Mouse (Mus musculus): ENCODE measurements around the gene Uba52.

The Uba52 gene

DNA sequence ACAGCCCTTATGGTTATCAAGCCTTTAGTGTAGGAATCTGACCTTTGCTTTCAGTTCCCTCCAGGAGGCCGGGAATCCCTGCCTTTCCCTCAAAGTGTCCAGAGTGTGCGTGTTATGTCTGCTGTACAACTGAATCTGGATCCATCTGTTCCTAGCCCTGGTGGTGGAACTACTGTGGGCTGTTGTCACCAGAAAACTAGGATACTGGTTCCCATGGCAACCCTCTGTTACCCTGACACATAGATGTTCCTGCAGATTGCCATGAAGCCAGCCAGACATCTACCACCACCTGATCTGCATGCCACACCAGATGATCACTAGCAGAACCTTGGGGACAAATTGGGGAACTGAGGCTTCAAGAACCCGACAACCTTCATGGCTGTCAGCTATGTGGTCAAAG, 28.7 kb downstream of the Uba52 start:
- no peak for DNase-seq (ENCODE audit: low spot score in 2 of 2)

DNA sequence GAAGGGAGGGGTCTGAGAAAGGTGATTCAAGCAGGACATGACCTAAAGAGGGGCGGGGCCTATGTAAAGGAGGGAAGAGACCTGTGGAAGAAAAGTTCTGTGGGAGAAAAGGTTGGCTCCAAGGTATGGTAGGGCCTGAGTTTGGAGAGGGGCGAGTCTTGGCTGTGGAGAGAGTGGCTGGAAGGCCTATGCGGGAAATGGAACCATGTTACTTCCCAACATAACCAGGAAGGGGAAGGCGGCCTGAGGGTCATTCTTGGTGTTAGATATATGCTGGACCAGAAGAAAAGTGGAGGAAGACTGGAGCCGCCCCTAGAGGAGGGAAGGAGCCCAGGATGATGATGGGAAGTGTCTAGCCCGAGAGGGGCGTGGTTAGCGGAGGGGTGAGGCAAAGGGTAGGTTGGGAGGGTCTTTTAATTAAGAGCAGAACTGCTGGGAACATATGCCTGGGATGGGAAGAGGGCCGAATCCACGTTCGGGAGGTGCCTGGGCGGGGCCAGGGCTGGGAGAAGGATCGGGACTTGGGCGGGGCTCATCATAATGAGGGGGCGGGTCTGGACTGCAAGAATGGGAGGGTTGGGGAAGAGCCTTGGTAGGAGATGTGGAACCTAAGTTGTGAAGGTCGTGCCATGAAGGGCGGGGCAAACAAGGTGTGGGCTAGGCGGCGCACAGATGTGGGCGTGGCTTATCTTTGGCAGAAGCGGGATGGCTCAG, 33.2 kb downstream of the Uba52 start:
- peak in 1 of 2 experiments; percentile 31 for DNase-seq (ENCODE audit: low spot score in 2 of 2)

DNA sequence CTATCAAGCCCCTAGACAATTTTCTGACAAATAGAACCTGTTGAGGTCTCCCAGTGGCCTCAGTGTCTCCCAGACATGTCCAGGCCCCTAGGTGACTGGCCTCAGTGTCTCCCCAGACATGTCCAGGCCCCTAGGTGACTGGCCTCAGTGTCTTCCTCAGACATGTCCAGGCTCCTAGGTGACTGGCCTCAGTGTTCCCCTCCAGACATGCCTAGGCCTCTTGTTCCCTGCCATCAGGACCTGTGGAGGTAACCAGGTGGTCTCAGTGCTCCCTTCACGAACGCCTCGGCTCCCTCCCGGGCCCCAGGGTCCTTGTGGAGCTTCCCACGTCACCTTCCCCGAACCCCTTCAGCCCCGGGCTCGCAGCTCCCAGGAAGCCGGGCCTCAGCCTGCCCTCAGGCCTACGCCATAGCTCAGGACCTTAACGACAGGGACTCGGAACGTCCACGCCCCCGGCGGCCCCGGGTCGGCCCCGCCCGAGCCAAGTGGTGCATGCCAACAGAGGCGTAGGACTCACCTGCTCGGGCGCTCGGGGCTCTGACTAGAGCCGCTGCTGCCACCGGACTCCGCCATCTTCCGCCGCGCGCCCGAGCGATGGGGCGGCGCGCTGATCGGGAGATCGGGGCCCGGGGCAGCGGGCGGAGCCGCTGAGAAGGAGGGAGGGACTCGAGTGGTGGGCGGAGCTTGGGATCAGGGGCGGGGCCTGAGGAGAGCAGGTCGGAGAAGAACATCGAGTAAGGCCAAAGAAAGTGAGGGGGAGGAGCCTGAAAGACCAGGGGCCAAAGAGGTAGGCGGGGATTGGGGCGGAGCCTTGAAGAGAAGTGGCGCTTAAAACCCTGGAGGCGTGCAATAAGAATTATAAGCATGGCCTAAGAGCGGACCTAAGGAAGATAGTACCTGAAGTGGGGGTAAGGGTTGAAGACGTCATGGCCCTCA, 34.0 kb downstream of the Uba52 start, which contains the start of gene Klhl26:
Gene Klhl26, minus strand, starts transcription at position 636 of the 936 bp plus-strand sequence.
- DNase-seq (ENCODE audit: low spot score in 2 of 2), result peak; percentile 96 to 97

DNA sequence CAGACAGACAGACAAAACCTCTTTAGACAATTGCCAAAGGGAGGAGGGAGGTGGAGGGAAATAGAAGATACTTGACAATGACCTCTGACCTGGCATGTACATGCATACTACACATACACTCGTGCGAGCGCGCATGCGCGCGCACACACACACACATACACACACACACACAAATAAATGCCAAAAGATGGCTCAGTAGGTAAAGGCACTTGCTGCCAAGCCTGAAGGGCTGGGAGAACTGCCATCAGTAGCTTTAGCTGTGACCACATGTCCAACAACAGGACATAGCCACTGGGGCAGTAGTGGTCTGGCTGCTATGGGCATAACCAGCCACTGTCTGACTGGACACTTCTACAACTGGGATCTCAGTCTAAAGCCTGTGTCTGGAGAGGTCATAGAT, 38.7 kb downstream of the Uba52 start:
- DNase-seq (ENCODE audit: low spot score in 2 of 2), result no peak

DNA sequence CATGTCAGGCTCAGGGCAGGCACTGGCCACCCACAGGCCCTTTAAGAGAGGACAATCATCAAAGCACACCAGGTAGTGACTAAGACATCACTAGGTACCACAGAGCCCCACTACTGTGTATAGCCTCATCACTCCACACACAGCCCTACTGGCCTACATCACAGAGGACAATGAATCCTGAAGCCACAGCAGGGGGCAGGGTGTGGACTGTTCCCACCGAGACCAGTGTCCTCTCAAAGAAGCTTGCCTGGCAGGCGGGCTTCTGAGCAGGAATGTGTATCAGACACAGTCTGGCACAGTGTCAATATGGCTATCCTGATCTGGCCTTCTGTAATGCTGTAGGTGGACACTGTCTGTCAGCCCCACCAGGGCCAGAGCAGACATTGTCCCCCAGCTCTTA, 40.7 kb downstream of the Uba52 start:
- DNase-seq (ENCODE audit: low spot score in 2 of 2), result no peak

- no peak for DNase-seq (ENCODE audit: low spot score in 2 of 2)
Measured at GRCm38 (mm10) chr8:70469295-70469916, 41.2 kb downstream of the Uba52 start.

DNA sequence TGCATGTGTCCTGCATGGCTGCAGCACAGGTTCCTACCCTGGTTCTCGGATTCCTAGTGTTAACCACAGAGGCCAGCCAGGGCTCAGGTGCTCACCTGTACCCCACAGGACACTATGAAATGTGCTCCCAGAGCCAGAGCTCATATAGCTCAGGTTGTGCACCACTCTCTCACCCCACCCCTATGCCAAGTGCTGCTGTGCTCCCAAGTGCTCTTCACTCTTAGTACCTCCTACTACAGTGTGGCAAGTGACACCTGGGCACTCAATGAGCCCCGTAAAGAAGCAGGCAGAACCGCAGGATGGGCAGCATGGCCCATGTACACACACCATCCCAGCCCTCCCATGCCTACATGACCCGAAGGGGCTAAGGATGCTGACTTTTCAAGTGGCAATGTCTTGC, 41.9 kb downstream of the Uba52 start:
- no peak for DNase-seq (ENCODE audit: low spot score in 2 of 2)

DNA sequence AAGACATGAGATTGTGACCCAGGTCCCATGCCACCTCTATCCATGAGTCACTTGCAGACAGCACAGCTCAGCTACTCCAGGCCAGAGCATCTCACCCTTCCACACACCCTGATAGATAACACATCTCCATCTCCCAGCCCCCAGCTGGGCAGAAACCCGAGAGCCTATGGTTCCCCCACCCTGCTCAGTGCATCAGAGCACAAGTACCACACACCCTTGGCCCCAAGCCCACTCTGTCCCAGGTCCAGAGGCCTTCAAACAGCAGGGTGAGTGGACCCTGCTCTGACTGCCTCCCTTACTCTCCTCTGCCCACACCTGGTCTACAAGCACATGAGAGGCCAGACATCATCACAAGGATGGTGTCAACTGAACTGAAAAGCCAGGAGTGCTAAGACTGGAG, 42.7 kb downstream of the Uba52 start:
- DNase-seq (ENCODE audit: low spot score in 2 of 2), result no peak

DNA sequence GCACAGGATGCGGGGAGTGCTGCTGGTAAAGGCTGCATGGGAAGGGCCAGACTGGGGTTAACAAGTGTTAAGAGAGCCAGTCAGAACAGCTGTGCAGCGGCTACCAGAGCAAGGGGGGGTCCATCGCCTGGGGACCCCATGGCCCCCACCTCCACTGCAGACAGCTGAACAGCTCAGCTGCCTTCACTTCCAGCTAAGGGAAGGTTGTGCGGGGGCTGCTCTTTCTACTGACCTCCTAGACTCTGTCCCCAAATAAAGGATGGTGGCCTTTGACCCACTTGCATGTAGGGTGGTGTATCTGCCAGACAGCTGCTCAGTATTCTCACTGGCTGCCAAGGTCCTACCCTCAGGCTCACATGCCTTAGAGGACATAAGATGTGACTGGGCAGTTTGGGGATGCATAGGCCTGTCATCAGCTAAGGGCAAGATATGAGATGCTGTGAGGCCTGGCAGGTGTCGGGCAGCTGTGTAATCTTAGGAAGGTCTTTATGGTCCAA, 43.3 kb downstream of the Uba52 start:
- no peak for DNase-seq (ENCODE audit: low spot score in 2 of 2)

DNA sequence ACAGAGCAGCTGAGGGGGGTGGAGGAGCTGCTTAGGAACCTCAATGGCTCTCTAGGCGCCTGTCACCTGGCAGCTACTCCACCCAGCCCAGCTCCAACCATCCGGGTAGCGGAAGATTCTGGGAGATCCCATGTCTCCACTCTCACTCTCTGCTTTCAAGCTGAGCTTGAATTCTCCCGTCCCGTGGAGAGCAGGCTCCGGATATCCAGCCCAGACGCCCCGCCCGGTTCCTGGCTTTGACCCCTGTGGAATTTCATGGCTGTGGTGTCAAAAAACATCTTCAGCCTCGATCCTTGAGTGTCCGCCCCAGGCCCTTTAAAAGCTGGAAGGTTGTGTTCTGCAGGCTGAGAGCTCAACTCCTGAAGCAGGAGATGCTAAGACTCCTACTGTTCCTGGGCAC, 43.8 kb downstream of the Uba52 start:
- DNase-seq (ENCODE audit: low spot score in 2 of 2), result no peak

- DNase-seq (ENCODE audit: low spot score in 2 of 2), result no peak
Measured at GRCm38 (mm10) chr8:70466305-70466704, 44.3 kb downstream of the Uba52 start.

- DNase-seq (ENCODE audit: low spot score in 2 of 2), result no peak
Measured at GRCm38 (mm10) chr8:70465701-70466100, 44.9 kb downstream of the Uba52 start.

- DNase-seq (ENCODE audit: low spot score in 2 of 2), result no peak
Measured at GRCm38 (mm10) chr8:70464162-70464561, 46.4 kb downstream of the Uba52 start.

DNA sequence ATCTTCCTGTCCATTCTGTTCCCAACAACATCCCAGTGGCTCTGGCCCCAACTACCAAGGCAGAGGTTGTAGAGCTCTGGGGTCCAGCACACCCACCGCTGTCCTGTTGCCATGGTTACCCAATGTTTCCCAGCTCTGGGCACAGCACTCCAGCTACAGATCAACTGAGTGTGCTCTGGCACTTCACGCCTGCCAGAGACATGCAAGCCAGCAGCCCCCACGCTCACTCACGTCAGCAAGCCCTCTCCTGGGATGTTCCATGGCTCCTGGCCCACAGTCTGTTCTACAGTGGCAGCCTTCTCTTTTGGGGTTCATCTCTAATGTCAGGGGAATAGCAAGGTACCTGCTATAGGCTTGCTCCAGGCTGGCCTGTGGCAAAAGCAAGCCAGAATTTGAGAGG, 47.3 kb downstream of the Uba52 start:
- DNase-seq (ENCODE audit: low spot score in 2 of 2), result no peak

DNA sequence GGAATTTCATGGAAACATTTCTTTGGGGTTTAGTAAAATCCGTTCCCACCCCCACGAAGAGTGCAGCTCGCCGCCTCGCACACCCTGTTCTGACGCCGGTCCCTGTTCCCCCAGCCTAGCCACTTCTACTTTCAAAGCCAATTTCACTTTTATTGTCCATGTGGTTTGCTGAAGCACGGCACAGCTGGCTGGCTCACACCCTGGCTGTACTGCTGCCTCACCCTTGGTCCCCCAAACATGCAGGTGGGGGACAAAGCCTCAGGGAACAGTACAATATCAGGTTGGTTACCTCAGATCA, 48.1 kb downstream of the Uba52 start:
- DNase-seq (ENCODE audit: low spot score in 2 of 2), result no peak

DNA sequence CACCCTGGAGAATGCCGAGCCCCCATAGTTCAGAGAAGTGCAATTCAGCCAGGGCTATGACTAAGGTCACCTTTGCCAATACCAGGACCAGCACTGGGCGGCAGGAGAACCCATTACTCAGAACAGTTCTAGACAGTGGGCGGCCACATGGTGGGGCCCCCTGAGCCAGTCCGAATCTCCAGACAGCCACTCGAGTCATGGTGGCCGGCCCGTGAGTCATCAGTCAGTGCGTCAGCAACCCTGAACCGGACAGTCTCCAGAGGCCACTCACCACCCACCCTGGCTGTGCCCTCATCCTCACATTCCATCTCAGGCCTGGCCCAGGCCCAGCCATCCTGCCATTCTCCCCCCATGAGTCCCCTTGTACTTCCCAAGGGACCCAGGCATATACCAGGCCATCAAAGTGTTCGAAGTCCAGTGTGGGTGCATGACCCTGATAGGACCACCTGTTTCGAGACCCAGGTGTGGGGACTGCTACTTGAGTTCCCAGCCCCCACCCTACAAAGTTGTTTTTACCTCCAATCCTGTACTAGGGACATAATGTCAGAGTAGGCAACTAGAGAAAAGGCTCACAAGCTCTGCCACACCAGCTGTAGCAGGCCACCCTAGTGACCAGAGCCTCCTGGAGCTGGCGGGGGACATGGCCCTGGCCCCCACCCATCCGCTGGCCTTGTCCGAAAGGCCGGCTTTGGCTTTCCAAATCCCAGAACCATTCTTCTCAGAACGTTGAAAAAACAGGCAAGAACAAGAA, 48.7 kb downstream of the Uba52 start:
- no peak for DNase-seq (ENCODE audit: low spot score in 2 of 2)

- DNase-seq (ENCODE audit: low spot score in 2 of 2), result no peak
Measured at GRCm38 (mm10) chr8:70460606-70461005, 50.0 kb downstream of the Uba52 start.

DNA sequence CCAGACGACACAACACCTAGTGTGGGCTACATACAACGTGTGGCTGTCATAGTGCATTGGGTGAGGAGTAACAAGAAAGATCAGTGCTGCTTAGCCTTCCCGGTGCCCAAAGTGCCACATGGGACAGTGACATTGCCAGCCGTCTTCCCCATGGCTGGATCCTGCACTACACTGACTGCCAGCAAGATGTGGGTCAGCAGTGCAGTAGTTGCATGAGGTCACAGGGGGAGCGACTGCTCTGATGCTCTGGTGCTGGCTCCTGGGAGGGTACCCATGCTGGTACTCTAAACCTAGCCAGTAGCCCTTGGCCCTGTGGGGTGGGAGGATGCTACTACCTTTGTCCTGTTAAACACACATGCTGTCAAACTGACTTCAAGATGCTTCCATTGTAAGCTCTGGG, 50.4 kb downstream of the Uba52 start:
- DNase-seq (ENCODE audit: low spot score in 2 of 2), result no peak

DNA sequence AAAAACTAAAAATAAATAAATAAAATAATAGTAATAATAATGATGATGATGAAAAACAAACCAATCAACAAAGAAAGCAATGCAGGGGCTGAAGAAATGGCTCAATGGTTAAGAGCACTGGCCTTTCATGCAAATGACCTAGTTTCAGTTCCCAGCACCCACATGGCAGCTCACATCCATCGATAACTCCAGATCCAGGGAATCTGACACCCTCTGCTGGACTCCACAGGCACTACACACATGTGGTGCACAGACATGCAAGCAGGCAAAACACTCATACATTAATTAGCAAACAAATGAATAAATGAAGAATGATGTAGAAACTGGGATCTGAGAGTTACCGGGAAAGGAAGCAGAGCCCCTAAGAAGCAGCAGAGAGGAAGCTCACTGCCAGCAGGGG, 51.0 kb downstream of the Uba52 start:
- no peak for DNase-seq (ENCODE audit: low spot score in 2 of 2)

GRCm38 (mm10) chr8:70458462-70458861, 52.1 kb downstream of the Uba52 start:
- DNase-seq (ENCODE audit: low spot score in 2 of 2), result no peak
